Mouse (Mus musculus): Measurements from ENCODE around the gene Dpy19l3. TPM values are rescaled to one million over a fixed set of nuclear protein-coding genes. Genes with fewer than 3 reads are reported as not detected.

Dpy19l3 gene
- polyA plus RNA-seq (2015; fragmentation: Nextera tagmentation; extraction: Ambion mirVana) = 31.1 and 31.9 TPM in 2 replicates

- 1% methylated on average over 68 of the region's 70 CpGs for WGBS
- Histone ChIP-seq H3K27ac (replicated peaks) (peak within 1 kb of the TSS; percentile 67), H3K27me3 (no peaks in the 10 kb centered on the region), H3K4me2 (peak within 1 kb of the TSS; percentile 99), H3K9ac (peak within 1 kb of the TSS; percentile 86), H3K9me3 (no peaks in the 10 kb centered on the region), H3K36me3 (peaks cover 20% of the 10 kb centered on the region), H3K4me3 (peak within 1 kb of the TSS; percentile 92), H3K4me1 (replicated peaks) (peaks cover 25% of the 10 kb centered on the region)
- ATAC-seq (ENCODE audit: low read depth) = peak; percentile 97
These were observed at the start of gene Dpy19l3 for GRCm38 (mm10) chr7:35754033-35754885. Gene Dpy19l3, minus strand, starts transcription at chr7:35754454.

GRCm38 (mm10) chr7:35802906-35803595 lies 48.8 kb upstream of the Dpy19l3 start, which contains the start of gene Zfp507:
Gene Zfp507, minus strand, starts transcription at chr7:35803003.
- Histone ChIP-seq H3K4me1 (replicated peaks) (peaks cover 15% of the 10 kb centered on the region), H3K27me3 (no peaks in the 10 kb centered on the region), H3K9me3 (no peaks in the 10 kb centered on the region), H3K4me3 (peak within 1 kb of the TSS; percentile 96), H3K9ac (peak within 1 kb of the TSS; percentile 98), H3K27ac (replicated peaks) (peak within 1 kb of the TSS; percentile 94), H3K36me3 (peaks cover 21% of the 10 kb centered on the region), H3K4me2 (peak within 1 kb of the TSS; percentile 93)
- WGBS = 20% methylated on average over 26 of the region's 26 CpGs
- ATAC-seq (ENCODE audit: low read depth) = peak; percentile 94

- under 1% methylated on average over 37 of the region's 49 CpGs for WGBS
- peak overlapping the region; percentile 98 for H3K9ac ChIP-seq
- H3K4me3 ChIP-seq = peak overlapping the region; percentile 96
- H3K27ac ChIP-seq (replicated peaks) = peak overlapping the region; percentile 94
- H3K27me3 ChIP-seq = no peaks in the 10 kb centered on the region
- ATAC-seq (ENCODE audit: low read depth) = peak; percentile 94
- peaks cover 28% of the 10 kb centered on the region for H3K36me3 ChIP-seq
- H3K4me1 ChIP-seq (replicated peaks) = peaks cover 22% of the 10 kb centered on the region
- peak overlapping the region; percentile 93 for H3K4me2 ChIP-seq
- H3K9me3 ChIP-seq = no peaks in the 10 kb centered on the region
These were observed 48.1 kb upstream of the Dpy19l3 start for GRCm38 (mm10) chr7:35802201-35802905.

- Histone ChIP-seq H3K9me3 (no peaks in the 10 kb centered on the region), H3K4me1 (replicated peaks) (peaks cover 39% of the 10 kb centered on the region), H3K4me2 (no peak overlapping the region), H3K27me3 (no peaks in the 10 kb centered on the region), H3K27ac (replicated peaks) (no peak overlapping the region), H3K4me3 (no peak overlapping the region), H3K36me3 (peaks cover 83% of the 10 kb centered on the region), H3K9ac (no peak overlapping the region)
- no peak for ATAC-seq (ENCODE audit: low read depth)
- 63% methylated on average over 7 of the region's 7 CpGs for WGBS
These were observed 41.9 kb upstream of the Dpy19l3 start for GRCm38 (mm10) chr7:35796123-35796522.

- Histone ChIP-seq H3K4me2 (no peak overlapping the region), H3K36me3 (peaks cover 85% of the 10 kb centered on the region), H3K9me3 (no peaks in the 10 kb centered on the region), H3K4me3 (no peak overlapping the region), H3K9ac (no peak overlapping the region), H3K27me3 (no peaks in the 10 kb centered on the region), H3K27ac (replicated peaks) (no peak overlapping the region), H3K4me1 (replicated peaks) (peaks cover 43% of the 10 kb centered on the region)
- 89% methylated on average over 12 of the region's 12 CpGs for WGBS
- no peak for ATAC-seq (ENCODE audit: low read depth)
These were observed 40.0 kb upstream of the Dpy19l3 start for GRCm38 (mm10) chr7:35794145-35794664.

GRCm38 (mm10) chr7:35792150-35792848 lies 38.0 kb upstream of the Dpy19l3 start:
- Histone ChIP-seq H3K36me3 (peaks cover 84% of the 10 kb centered on the region), H3K27ac (replicated peaks) (no peak overlapping the region), H3K27me3 (no peaks in the 10 kb centered on the region), H3K4me1 (replicated peaks) (peaks cover 36% of the 10 kb centered on the region), H3K9ac (0 out of 2 replicates have a peak overlapping the region, but pooled peaks have one; percentile 5), H3K9me3 (no peaks in the 10 kb centered on the region), H3K4me3 (no peak overlapping the region), H3K4me2 (no peak overlapping the region)
- no peak for ATAC-seq (ENCODE audit: low read depth)
- WGBS = 87% methylated on average over 12 of the region's 12 CpGs

- Histone ChIP-seq H3K27me3 (no peaks in the 10 kb centered on the region), H3K4me3 (no peak overlapping the region), H3K9ac (no peak overlapping the region), H3K4me2 (no peak overlapping the region), H3K36me3 (peaks cover 84% of the 10 kb centered on the region), H3K4me1 (replicated peaks) (peaks cover 25% of the 10 kb centered on the region), H3K9me3 (no peaks in the 10 kb centered on the region), H3K27ac (replicated peaks) (peak overlapping the region; percentile 52)
- 0 out of 2 replicates have a peak, but pooled peaks have one; percentile 53 for ATAC-seq (ENCODE audit: low read depth)
- WGBS = 30% methylated on average over 8 of the region's 8 CpGs
These were observed 36.7 kb upstream of the Dpy19l3 start for GRCm38 (mm10) chr7:35790926-35791325.

GRCm38 (mm10) chr7:35790201-35790600 lies 35.9 kb upstream of the Dpy19l3 start:
- no peak overlapping the region for H3K4me3 ChIP-seq
- H3K9ac ChIP-seq = no peak overlapping the region
- WGBS = 38% methylated on average over 8 of the region's 8 CpGs
- H3K4me1 ChIP-seq (replicated peaks) = peaks cover 25% of the 10 kb centered on the region
- H3K4me2 ChIP-seq = no peak overlapping the region
- H3K9me3 ChIP-seq = no peaks in the 10 kb centered on the region
- H3K27ac ChIP-seq (replicated peaks) = no peak overlapping the region
- ATAC-seq (ENCODE audit: low read depth) = peak; percentile 15; the same call in 1 of the 2 replicates
- H3K27me3 ChIP-seq = no peaks in the 10 kb centered on the region
- H3K36me3 ChIP-seq = peaks cover 85% of the 10 kb centered on the region

- Histone ChIP-seq H3K9me3 (no peaks in the 10 kb centered on the region), H3K4me1 (replicated peaks) (peaks cover 3% of the 10 kb centered on the region; the same call in 1 of the 2 replicates), H3K36me3 (peaks cover 76% of the 10 kb centered on the region), H3K4me3 (no peak overlapping the region), H3K4me2 (no peak overlapping the region), H3K9ac (no peak overlapping the region), H3K27me3 (no peaks in the 10 kb centered on the region), H3K27ac (replicated peaks) (no peak overlapping the region)
- WGBS = 88% methylated on average over 4 of the region's 4 CpGs
- ATAC-seq (ENCODE audit: low read depth) = no peak
These were observed 31.3 kb upstream of the Dpy19l3 start for GRCm38 (mm10) chr7:35785579-35785978.

GRCm38 (mm10) chr7:35782252-35782651 lies 28.0 kb upstream of the Dpy19l3 start:
- Histone ChIP-seq H3K36me3 (peaks cover 80% of the 10 kb centered on the region), H3K4me1 (replicated peaks) (no peaks in the 10 kb centered on the region), H3K9ac (no peak overlapping the region), H3K27ac (replicated peaks) (no peak overlapping the region), H3K4me2 (no peak overlapping the region), H3K4me3 (no peak overlapping the region), H3K27me3 (no peaks in the 10 kb centered on the region), H3K9me3 (no peaks in the 10 kb centered on the region)
- no peak for ATAC-seq (ENCODE audit: low read depth)

GRCm38 (mm10) chr7:35774127-35774526 lies 19.9 kb upstream of the Dpy19l3 start:
- no peak overlapping the region for H3K27ac ChIP-seq (replicated peaks)
- 93% methylated on average over 12 of the region's 12 CpGs for WGBS
- ATAC-seq (ENCODE audit: low read depth) = no peak
- no peak overlapping the region for H3K4me3 ChIP-seq
- no peak overlapping the region for H3K4me2 ChIP-seq
- no peak overlapping the region for H3K9ac ChIP-seq
- H3K27me3 ChIP-seq = no peaks in the 10 kb centered on the region
- H3K36me3 ChIP-seq = peaks cover 69% of the 10 kb centered on the region
- H3K9me3 ChIP-seq = no peaks in the 10 kb centered on the region
- no peaks in the 10 kb centered on the region for H3K4me1 ChIP-seq (replicated peaks)
